Mouse (Mus musculus) liver, embryonic 12.5 days (tissue): ENCODE measurements around the gene Lkaaear1. TPM values are rescaled to one million over a fixed set of nuclear protein-coding genes. Genes with fewer than 3 reads are reported as not detected.

Experiments used
- ATAC-seq: fragments of 200-750 bp; cut with Nextera tagmentation; 2 replicates; pipeline ENCODE4 v1.8.0; 2017; ENCODE audit warnings: moderate number of reproducible peaks, mild to moderate bottlenecking, moderate library complexity
- H3K27ac ChIP-seq: fragments of 300-500 bp; sonication (generic); 2 replicates; pipeline ENCODE4 v1.5.1; 2016; ENCODE audit warnings: mild to moderate bottlenecking
- H3K27me3 ChIP-seq: fragments of 300-500 bp; sonication (generic); replicated peaks from 2 replicates; pipeline ENCODE4 v1.6.1; 2016; ENCODE audit warnings: mild to moderate bottlenecking, moderate library complexity
- H3K36me3 ChIP-seq: fragments of 300-500 bp; sonication (generic); 2 replicates; pipeline ENCODE4 v1.6.1; 2016; ENCODE audit warnings: mild to moderate bottlenecking, moderate library complexity
- H3K4me1 ChIP-seq: fragments of 300-500 bp; sonication (generic); 2 replicates; pipeline ENCODE4 v1.6.1; 2016
- H3K4me2 ChIP-seq: fragments of 300-500 bp; sonication (generic); 2 replicates; pipeline ENCODE4 v1.6.1; 2016; ENCODE audit warnings: mild to moderate bottlenecking, moderate library complexity
- H3K4me3 ChIP-seq: fragments of 300-500 bp; sonication (generic); 2 replicates; pipeline ENCODE4 v1.5.1; 2016; ENCODE audit warnings: mild to moderate bottlenecking, moderate library complexity
- H3K9ac ChIP-seq: fragments of 300-500 bp; sonication (generic); 2 replicates; pipeline ENCODE4 v1.6.1; 2016; ENCODE audit warnings: mild to moderate bottlenecking, moderate library complexity
- H3K9me3 ChIP-seq: fragments of 300-500 bp; sonication (generic); replicated peaks from 2 replicates; pipeline ENCODE4 v1.6.1; 2016; ENCODE audit warnings: mild to moderate bottlenecking, moderate library complexity
- WGBS: fragments of 180-500 bp; shearing (Covaris S2); methylation state at CpG from one replicate; pipeline ENCODE4 v1.1.7; 2016; ENCODE audit not compliant: insufficient replicate concordance; 5-methylcytosine and 5-hydroxymethylcytosine counted together
- polyA plus RNA-seq: library from polyadenylated mRNA; unstranded; fragments of >200 nt; fragmentation: Nextera tagmentation; extraction: Ambion mirVana; gene quantifications from 2 replicates; pipeline ENCODE4 v1.2.1, GENCODE M21; 2016

Gene Lkaaear1
- polyA plus RNA-seq, 1 experiment from 2014 or later, result not detected

DNA sequence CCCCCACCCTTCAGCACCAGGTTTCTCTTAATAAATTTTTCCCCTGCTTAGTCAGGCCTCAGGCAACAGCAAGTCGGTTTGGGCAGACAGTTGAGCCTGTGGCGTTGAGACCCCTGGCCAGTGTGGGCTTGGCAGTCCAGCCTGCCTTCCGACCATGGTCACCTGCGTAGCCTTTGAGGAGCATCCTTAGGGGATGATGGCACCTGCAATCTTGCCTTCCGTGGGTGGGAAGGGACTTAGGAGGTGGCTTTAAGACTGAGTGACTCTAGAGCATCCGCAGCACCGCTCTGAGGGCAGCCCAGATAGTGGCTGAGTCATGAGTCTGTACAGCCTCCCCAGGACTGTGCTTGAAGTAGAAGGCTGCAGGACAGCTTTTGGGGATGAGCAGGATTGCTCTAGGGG lies 17.5 kb downstream of the Lkaaear1 start:
- Histone ChIP-seq H3K27ac (no peak overlapping the region), H3K36me3 (no peaks in the 10 kb centered on the region), H3K4me3 (peak overlapping the region; percentile 63), H3K9ac (peak overlapping the region; percentile 72), H3K27me3 (peaks cover 21% of the 10 kb centered on the region; the same call in 1 of the 2 replicates), H3K4me1 (peaks cover 37% of the 10 kb centered on the region), H3K4me2 (peak overlapping the region; percentile 90), H3K9me3 (no peaks in the 10 kb centered on the region)
- ATAC-seq, result peak; percentile 19; the same call in 1 of the 2 replicates
- WGBS, result 14% methylated on average over 7 of the region's 7 CpGs

DNA sequence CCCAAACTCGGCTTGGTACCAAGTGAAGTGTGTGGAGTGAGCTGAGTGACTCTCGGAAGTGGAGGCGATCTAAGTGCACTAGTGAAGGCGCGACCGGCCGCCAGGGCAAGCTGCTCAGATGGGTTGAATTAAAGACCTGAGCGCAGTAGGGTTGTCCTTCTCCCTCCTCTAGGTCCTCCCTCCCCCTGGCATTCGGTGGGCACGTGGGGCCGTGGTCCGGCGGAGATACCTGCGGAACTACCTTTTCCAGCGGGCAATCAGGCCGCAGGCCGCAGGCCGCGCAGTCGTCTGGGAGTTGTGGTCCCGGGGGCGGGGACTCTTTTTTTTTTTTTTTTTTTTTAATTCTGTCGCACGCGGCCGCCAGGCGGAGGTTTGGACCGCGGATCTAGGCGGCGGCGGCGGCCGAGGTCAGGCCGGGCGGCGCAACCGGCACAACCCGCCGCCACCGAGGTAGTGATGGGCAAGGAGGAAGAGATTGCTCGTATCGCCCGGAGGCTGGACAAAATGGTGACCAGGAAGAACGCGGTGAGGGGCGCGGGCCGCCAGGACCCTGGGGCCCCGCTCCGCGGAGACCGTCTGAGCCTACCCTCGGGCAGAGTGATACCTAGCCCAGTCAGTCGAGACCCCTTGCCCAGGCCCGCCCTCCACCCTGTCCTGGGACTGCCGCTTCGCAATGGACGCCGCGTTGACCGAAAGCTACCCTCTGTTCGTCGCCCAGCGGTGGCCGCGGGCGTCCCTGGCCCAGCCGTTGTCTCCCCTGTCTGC lies 18.1 kb downstream of the Lkaaear1 start, which contains the start of gene Tcea2:
Tcea2 (plus strand) TSS at position 360 of the 765 bp plus-strand sequence.
- Histone ChIP-seq H3K4me1 (peaks cover 43% of the 10 kb centered on the region), H3K27ac (0 out of 2 replicates have a peak within 1 kb of the TSS, but pooled peaks have one; percentile 23), H3K27me3 (peaks cover 24% of the 10 kb centered on the region), H3K36me3 (no peaks in the 10 kb centered on the region), H3K4me2 (peak within 1 kb of the TSS; percentile 90), H3K9ac (peak within 1 kb of the TSS; percentile 72), H3K4me3 (peak within 1 kb of the TSS; percentile 63), H3K9me3 (no peaks in the 10 kb centered on the region)
- ATAC-seq, result peak; percentile 28; the same call in 1 of the 2 replicates
- WGBS, result under 1% methylated on average over 69 of the region's 69 CpGs

DNA sequence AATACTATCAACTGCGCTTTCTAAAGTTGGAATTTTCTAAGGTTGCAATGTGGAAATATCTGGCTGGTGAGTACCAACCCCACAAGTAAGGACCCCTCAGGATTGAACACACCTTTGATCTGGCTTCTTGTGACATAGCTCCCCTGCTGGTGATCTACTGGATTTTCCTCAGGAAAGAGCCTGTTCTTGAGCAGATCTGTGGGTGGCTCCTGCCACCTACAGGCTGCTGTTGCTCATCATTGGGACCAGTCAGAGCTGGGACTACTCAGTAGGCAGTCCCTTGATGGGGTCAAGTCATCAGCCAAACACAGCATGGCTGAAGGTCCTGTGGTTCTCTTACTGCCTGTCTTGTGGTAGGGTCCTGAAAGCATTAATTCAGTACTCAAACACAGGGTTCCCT lies 19.5 kb downstream of the Lkaaear1 start:
- Histone ChIP-seq H3K27me3 (peaks cover 38% of the 10 kb centered on the region), H3K4me2 (no peak overlapping the region), H3K4me1 (peaks cover 43% of the 10 kb centered on the region), H3K9ac (no peak overlapping the region), H3K9me3 (no peaks in the 10 kb centered on the region), H3K4me3 (no peak overlapping the region), H3K36me3 (no peaks in the 10 kb centered on the region), H3K27ac (no peak overlapping the region)
- peak; percentile 67 for ATAC-seq
- 36% methylated on average over 1 of the region's 1 CpGs for WGBS

DNA sequence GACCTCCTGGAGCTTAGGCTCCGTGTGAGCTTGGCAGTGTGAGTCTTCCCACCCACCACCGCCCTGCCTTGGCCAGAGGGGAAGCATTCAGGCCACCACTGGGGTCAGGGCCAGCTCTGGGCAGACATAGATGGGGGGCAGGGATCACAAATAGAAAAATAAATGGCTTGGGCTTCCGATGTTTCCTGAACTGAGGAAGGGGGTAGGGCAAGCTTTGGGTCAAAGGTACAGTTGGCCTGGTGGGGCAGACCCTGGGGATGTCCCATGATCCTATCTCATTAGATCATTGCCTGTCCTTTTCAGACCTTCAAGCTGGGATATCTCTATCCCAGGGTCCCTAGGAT lies 20.5 kb downstream of the Lkaaear1 start:
- H3K4me2 ChIP-seq, result no peak overlapping the region
- 31% methylated on average over 3 of the region's 3 CpGs for WGBS

DNA sequence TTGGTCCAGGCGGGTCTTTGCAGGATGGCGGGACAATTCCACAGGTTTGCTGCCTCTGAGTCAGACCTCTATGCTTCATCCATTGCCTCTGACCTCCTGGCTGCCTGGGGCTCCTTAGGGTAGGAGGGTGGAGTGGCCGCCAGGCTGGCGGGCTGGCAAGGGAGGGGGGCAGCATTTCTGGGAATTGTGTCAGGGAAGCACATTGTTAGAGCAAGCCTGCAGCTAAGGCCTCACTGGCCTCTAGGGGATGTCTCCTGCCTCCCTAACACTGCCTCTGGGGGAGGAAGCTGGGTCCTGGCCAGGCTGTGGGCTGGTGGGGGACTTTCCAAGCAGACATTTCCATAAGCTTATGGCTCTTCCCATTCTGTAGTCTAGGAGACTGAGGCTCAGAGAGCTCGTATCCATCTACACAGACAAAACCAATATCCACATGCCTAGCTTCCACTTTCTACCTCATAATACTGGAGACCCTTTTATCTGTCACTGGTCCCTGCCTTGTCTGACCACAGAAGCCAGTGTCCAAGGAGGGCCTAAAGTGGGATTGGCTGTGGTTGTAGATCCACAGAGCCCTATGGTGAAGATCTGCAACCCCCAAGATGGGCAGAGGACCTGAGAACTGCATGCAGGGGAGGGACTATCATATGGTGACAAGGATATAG lies 21.0 kb downstream of the Lkaaear1 start:
- Histone ChIP-seq H3K9me3 (no peaks in the 10 kb centered on the region), H3K4me1 (peaks cover 43% of the 10 kb centered on the region), H3K27me3 (peaks cover 48% of the 10 kb centered on the region), H3K4me2 (no peak overlapping the region), H3K36me3 (no peaks in the 10 kb centered on the region), H3K4me3 (no peak overlapping the region), H3K27ac (no peak overlapping the region), H3K9ac (no peak overlapping the region)
- no peak for ATAC-seq
- WGBS, result 71% methylated on average over 5 of the region's 5 CpGs

More for the DNA sequence above, 20.5 kb downstream of the Lkaaear1 start:
- Histone ChIP-seq H3K9ac (no peak overlapping the region), H3K27ac (no peak overlapping the region), H3K27me3 (peaks cover 48% of the 10 kb centered on the region), H3K9me3 (no peaks in the 10 kb centered on the region), H3K36me3 (no peaks in the 10 kb centered on the region), H3K4me3 (no peak overlapping the region), H3K4me1 (peaks cover 43% of the 10 kb centered on the region)
- ATAC-seq, result no peak

DNA sequence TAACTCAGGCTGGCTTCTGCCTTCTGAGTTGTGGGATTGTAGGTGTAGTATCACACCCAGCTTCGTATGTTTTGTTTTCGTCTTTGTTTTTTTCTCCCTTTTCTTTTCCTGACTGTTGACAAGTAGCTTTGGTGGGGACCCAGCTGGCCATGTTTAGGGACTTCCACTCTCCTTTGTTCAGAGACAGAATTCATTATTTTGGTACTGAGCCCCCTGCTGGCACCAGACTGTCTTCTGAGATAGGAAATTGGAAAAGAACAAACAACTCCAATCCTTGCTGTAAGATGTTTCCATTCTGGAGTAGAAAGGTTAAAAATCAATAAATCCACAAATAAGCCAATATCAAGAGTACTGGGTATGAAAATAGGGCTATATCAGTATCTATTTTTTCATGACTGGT lies 21.8 kb downstream of the Lkaaear1 start:
- Histone ChIP-seq H3K27ac (no peak overlapping the region), H3K9me3 (no peaks in the 10 kb centered on the region), H3K27me3 (peaks cover 55% of the 10 kb centered on the region), H3K4me2 (no peak overlapping the region), H3K4me1 (peaks cover 37% of the 10 kb centered on the region), H3K4me3 (no peak overlapping the region), H3K36me3 (no peaks in the 10 kb centered on the region), H3K9ac (no peak overlapping the region)
- WGBS, result 28% methylated on average over 2 of the region's 2 CpGs
- ATAC-seq, result no peak

DNA sequence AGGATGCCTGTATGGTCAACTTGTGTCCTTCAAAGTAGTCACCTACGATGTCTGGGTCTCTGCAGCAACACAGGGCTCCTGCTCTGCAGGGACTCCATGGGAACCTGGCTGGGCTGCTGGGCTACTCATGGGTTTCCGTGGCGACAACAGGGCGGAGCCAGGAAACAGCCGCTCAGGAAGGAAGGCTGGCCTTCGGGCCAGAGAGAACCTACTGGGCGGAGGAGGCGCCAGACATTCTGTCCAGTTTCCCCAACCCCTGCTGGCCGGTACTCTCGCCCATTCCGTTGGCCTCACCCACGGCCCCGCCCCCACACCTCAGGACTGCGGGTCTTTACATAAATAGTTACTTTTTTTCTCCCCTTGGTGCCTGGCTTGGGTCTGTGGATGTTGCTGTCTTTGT lies 22.8 kb downstream of the Lkaaear1 start:
- no peak for ATAC-seq
- WGBS, result 2% methylated on average over 14 of the region's 14 CpGs

DNA sequence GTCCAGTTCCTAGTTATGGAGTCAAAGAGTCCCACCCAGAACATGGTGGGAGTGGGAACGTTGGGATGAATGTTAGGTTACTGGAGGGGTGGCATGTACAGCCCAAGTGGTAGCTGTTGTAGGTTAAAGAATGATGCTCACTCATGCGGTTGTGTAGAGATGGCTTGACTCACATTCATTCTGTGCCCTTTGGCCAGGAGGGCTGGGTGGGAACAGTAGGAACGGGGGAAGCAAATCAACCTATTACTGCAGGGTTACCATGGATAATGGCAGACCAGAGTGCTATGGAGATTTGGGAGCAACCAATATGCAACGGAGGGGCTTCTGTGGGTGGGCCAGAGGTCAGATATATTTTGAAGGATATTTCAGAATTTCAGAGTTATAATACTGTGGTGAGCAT lies 23.3 kb downstream of the Lkaaear1 start:
- Histone ChIP-seq H3K4me1 (peaks cover 30% of the 10 kb centered on the region), H3K36me3 (no peaks in the 10 kb centered on the region), H3K9me3 (no peaks in the 10 kb centered on the region), H3K4me3 (no peak overlapping the region), H3K27me3 (peaks cover 59% of the 10 kb centered on the region), H3K4me2 (peak overlapping the region; percentile 55; the same call in 1 of the 2 replicates), H3K27ac (no peak overlapping the region), H3K9ac (no peak overlapping the region)
- WGBS, result 66% methylated on average over 4 of the region's 4 CpGs
- ATAC-seq, result no peak

More for the DNA sequence above, 22.8 kb downstream of the Lkaaear1 start:
- Histone ChIP-seq H3K4me1 (peaks cover 32% of the 10 kb centered on the region), H3K4me2 (peak overlapping the region; percentile 55), H3K36me3 (no peaks in the 10 kb centered on the region), H3K9me3 (no peaks in the 10 kb centered on the region), H3K4me3 (peak overlapping the region; percentile 20; the same call in 1 of the 2 replicates), H3K27ac (no peak overlapping the region), H3K27me3 (peaks cover 56% of the 10 kb centered on the region), H3K9ac (no peak overlapping the region)

DNA sequence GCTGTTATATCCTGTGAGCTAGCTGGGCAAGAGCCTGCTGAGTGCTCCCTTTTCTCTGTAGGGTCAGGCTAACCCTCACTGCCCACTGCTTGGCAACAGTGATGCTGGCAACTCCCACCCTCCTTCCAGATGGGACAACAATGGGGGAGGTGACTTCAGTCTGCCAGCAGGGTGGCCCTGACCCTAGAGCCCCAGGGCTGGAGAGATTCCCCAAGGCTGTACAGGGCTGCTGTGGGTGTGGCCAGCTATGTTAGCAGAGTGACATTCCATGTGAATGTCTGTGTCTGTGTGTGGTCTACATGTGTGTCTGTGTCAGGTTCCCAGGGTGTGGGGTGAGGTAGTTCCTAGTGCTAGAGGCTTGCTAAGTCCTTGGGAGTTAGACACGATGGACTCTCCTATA lies 24.7 kb downstream of the Lkaaear1 start:
- Histone ChIP-seq H3K27ac (no peak overlapping the region), H3K4me2 (no peak overlapping the region), H3K36me3 (no peaks in the 10 kb centered on the region), H3K4me1 (peaks cover 22% of the 10 kb centered on the region), H3K27me3 (peaks cover 74% of the 10 kb centered on the region), H3K4me3 (no peak overlapping the region), H3K9me3 (no peaks in the 10 kb centered on the region), H3K9ac (no peak overlapping the region)
- ATAC-seq, result no peak
- WGBS, result 47% methylated on average over 1 of the region's 1 CpGs

DNA sequence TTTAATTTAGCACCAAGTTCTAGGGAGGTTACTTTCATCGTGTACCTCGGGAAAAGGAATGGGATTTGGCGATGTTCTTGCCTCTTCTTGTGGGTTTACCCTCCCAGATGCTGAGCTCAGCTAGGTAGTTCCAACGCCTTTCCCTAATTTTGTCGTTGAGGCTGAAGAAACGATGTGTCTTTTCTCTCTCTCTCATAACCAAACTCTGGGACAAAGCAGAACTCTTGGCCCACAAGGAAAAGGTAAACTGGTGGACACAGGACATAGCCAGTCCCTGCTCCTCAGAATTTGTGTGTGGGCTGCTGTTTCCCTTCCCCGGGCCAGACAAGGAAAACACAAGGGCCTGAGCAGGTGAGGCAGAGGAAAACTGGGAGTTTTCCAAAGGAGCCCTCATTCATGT lies 26.3 kb downstream of the Lkaaear1 start:
- no peak for ATAC-seq
- H3K27me3 ChIP-seq, result peaks cover 81% of the 10 kb centered on the region
- H3K4me2 ChIP-seq, result no peak overlapping the region
- WGBS, result 33% methylated on average over 7 of the region's 7 CpGs
- no peaks in the 10 kb centered on the region for H3K36me3 ChIP-seq
- H3K4me1 ChIP-seq, result peaks cover 17% of the 10 kb centered on the region
- H3K9ac ChIP-seq, result no peak overlapping the region
- H3K27ac ChIP-seq, result no peak overlapping the region
- H3K4me3 ChIP-seq, result no peak overlapping the region
- no peaks in the 10 kb centered on the region for H3K9me3 ChIP-seq

DNA sequence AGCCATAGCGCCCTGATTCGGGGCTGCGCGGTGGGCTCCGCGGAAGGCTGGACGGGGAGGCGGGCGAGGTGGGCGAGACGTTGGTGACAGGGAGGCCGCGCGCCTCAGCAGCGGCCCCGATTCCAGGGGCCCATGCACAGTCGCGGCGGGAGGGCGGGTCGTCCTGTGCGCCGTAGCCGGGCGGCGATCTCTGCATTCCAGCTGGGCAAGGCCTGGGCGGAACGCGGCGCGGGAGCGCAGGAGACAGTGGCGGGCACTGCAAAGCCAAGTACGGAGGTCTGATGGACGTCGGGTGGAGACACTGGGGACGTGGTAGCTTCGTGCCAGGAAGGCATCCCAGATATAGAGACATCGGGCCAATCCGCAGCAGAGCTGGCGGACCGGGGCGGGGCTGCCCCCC lies 26.9 kb downstream of the Lkaaear1 start, which contains the start of gene Sox18:
Sox18 (minus strand) TSS at position 315 of the 400 bp plus-strand sequence.
- Histone ChIP-seq H3K9me3 (no peaks in the 10 kb centered on the region), H3K4me3 (peak within 1 kb of the TSS; percentile 49), H3K4me2 (peak within 1 kb of the TSS; percentile 61), H3K27ac (no peak within 1 kb of the TSS), H3K9ac (peak within 1 kb of the TSS; percentile 45; the same call in 1 of the 2 replicates), H3K27me3 (peaks cover 80% of the 10 kb centered on the region), H3K36me3 (no peaks in the 10 kb centered on the region), H3K4me1 (peaks cover 17% of the 10 kb centered on the region)
- under 1% methylated on average over 43 of the region's 43 CpGs for WGBS
- no peak for ATAC-seq

DNA sequence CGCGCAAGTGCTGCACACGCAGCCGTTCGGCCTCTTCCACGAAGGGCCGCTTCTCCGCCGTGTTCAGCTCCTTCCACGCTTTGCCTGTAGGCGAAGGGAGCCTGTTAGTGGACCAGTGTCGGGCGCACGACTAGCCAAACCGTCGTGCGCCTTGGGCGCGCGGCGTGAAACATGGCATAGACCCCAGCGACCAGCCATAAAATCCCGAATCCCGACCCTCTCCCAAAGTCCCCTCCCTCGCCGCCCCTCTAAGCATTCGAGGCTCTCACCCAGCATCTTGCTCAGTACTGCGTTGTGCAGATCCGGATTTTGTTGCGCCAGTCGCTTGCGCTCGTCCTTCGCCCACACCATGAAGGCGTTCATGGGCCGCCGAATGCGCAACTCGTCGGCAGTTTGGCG lies 27.3 kb downstream of the Lkaaear1 start:
- Histone ChIP-seq H3K9me3 (no peaks in the 10 kb centered on the region), H3K9ac (peak overlapping the region; percentile 45; the same call in 1 of the 2 replicates), H3K4me3 (peak overlapping the region; percentile 49), H3K4me2 (peak overlapping the region; percentile 61), H3K36me3 (no peaks in the 10 kb centered on the region), H3K4me1 (peaks cover 13% of the 10 kb centered on the region), H3K27me3 (peaks cover 80% of the 10 kb centered on the region), H3K27ac (no peak overlapping the region)
- ATAC-seq, result no peak
- under 1% methylated on average over 41 of the region's 41 CpGs for WGBS
